Mouse (Mus musculus): ENCODE results near the gene Naa20.
"Not testable (repeated sequence)": the region's sequence is repeated elsewhere in the genome, so short reads cannot be mapped to it uniquely, and the experiment has no call there.

Gene Naa20

DNA sequence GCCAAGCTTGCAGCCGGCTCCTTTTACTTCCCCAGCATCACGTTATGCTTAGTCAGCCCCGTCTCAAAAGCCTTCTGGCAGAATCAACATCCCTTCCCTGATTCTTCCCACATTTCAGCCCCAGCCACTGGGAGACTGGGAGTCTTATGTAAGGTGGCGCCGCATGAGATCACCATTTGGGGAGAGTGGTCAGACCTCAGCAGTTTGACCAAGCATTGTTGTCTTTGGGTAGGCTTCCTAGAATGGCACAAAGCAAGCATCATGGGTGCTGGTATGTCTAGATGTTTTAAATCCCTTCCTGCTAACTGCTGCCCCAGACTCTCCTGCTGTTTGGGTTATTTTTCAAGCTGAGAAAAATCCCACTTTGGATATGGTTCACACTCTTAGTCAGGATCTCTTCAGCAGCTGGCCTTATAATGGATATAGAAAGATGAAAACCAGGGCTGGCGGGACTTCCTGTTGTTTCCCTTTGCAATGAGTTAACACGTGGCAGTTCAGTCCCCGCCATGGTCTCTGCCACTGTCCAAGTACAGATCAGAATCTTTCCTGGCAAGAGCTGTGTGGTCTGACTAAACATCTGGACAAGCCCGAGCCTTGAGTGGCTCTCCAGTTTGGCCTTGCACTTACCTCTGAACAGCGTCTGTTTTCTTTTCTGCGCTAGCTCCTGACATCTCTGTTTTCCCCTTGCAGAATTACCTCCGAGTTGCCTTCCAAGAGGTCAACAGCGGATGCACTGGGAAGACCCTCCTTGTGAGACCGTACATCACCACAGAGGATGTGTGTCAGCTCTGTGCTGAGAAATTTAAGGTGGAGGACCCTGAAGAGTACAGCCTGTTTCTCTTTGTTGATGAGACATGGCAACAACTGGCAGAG lies 16.8 kb upstream of the Naa20 start:
- DNase-seq (ENCODE audit: low spot score in 2 of 2), result no peak

DNA sequence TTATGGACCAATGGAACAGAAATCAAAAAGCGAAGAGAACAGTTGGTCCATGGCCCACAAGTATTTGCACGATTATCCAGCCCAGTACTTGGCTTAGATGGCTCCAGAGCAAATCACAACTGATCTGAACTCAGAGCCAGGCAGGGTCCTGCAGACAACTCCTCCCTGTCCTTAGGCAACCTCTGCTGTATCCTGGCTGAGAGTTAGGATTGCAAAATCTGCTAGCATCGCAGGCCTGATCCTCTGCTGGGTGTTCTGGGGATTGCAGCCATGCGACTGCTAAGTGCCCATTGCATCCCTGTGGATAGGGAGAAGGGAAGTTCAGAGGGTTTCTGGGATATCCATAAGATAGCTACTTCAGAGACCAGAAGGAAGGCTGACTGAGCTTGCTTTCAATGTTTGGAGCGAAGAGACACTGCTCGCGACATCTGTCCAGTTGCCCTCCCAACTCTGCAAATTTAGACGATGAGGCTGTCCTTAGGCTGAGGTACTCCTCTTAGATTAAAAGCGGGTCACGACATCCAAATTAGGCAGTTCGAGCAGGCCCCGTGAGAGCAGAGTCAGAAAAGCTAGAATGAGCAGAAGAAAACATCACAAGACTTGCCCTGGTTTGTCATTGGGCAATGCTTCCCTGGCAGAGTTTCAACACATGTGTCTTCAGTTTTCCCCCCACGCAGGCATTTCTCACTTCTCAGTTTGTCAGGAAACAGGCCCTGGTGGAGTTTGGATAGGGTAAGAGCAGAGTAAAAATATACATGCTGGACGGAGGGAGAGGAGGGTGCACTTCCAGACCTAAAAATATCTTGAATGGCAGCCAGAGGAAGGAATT lies 13.7 kb upstream of the Naa20 start:
- no peak for DNase-seq (ENCODE audit: low spot score in 2 of 2)

DNA sequence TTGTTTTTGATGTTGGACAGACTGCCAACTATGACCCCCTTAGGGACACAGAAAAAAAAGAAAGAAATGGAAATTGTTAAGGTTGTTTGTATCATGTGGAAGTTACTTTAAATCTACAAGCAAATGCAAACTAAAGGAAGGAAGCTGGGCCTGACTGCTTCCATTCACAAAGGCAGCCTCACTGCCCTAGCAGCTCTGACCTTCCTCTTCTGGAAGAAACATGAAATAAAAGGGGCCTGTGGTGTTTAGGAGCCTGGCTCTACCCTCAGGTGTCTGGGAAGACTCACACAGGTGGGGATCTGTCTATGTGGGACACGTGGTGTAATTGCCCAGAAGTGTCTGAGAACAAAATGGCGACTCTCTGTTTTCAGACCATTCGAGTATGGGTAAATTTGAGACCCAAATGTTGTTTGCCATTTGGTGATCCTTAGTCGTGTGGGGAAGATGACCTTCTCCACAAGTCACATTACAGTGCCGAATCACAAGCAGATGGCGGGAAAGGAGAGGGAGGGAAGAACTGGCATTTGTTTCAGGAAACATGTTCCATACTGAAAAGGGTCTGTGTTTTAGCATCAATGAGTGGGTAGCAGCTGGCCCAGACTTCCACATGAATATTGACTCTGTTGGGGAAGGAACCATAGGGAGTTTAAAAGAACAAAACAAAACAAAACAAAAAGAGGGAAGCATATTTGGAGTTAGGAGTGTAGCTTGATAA lies 13.0 kb upstream of the Naa20 start:
- DNase-seq (ENCODE audit: low spot score in 2 of 2), result no peak

DNA sequence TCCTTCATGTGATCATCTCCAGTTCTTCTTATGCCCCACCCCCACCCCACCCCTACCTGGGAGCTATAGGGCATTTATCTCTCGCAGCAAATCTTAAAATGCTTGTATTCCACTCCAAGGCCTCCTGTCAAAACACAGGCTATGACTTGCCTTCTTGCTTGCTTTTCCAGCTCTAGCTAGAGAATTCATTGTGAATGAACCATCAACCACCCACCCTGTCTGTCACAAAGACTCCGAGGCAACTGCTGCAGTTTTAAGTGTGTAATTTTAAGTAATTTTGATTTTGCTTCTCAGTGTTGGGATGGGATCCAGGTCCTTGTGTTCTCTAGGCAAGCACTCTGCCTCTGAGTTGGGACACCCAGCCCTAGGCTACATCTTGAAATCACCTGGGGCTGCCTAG lies 11.3 kb upstream of the Naa20 start:
- no peak for DNase-seq (ENCODE audit: low spot score in 2 of 2)

DNA sequence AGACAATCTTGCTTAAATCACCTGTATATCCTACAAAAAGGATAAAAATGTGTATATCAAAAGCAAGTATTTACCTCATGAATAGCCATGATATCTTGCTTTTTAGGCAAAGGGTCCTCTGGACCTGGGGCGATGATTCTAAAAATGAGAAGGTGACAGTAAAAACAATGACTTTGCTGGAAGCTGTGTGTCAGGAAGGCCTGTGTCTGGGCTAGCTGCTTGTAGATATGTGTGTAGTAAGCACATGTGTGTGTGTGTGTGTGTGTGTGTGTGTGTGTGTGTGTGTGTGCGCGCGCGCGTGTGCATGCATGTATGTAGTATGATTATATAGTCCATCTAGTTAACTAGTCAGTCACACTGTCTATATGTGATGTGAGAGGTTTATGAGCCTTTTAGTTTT lies 8.1 kb upstream of the Naa20 start:
- DNase-seq (ENCODE audit: low spot score in 2 of 2), result no peak

DNA sequence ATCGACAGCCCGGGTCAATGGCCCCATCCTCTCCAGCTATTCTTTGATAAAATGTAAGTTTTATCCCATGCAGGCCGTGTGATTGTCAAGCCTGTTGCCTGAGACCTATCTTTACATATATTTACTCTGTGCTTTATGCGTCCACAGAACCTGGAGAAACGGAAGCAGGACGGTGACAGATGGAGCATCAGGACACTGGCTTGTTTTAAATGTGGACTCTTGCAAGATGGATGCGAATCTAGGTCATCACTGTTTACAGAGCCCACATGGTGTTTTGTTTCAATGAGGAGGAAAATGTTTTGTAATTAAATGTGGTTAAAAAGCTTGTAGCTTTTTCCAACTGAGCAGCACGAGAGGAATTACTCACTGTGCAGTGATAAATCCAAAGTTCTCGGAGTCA lies 3.8 kb upstream of the Naa20 start:
- DNase-seq (ENCODE audit: low spot score in 2 of 2), result no peak

DNA sequence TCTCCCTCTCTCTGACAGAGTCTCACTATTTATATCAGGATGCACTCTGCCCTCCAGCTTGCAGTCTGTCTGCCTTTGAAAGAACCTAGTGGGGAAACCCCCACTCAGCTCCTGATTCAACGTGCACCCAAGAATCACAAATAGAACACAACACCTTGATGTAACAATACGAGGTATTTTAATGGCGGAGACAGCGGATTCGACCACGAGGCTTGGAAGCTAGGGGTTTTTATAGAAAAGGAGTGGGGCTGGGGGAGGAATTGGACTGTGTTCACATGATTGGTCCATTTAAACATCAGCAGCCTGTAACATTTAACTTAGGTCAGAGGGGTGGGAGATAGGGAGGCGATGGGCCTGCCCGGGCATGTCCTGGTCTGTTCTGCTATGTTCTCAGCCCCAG lies 1.6 kb upstream of the Naa20 start:
- not testable (repeated sequence) for DNase-seq (ENCODE audit: low spot score in 2 of 2)

DNA sequence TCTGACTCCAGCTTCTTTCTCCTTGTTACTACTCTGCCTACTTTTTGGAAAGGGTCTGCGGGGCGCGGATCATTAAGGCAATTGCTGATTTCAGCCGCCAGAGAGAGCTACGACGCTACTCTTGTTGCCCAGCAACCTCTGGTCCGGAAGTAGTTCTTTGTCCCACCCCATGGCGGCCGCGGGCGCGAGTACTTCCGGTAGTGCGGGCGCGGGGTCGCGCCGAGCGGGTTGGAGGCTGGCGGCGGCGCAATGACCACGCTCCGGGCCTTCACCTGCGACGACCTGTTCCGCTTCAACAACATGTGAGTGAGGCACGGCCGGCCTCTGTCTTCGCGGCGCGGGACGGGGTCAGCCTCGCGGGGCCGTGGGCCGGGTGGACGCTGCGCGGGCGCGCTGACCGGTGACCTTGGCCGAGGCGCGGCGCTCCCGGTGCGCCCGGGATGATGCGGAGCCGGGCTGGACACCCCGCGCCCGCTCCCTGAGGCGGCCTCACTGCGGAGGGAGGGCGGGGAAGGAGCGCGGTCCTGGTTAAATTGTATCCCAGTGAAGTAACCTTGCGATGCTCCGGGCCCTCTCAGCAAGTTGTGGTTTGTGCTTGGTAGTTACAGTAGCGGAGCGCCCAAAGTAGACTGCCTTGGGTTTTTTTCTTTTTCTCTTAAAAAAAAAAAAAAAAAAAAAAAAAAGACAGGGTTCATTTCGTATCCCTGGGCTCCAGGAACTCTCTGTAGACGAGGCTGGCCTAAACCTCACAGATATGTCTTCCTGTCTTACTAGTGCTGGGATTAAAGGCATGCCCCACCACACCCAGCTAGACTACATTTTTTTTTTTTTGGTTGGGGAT lies 1.4 kb downstream of the Naa20 start:
- DNase-seq (ENCODE audit: low spot score in 2 of 2), result peak; percentile 80 to 85

DNA sequence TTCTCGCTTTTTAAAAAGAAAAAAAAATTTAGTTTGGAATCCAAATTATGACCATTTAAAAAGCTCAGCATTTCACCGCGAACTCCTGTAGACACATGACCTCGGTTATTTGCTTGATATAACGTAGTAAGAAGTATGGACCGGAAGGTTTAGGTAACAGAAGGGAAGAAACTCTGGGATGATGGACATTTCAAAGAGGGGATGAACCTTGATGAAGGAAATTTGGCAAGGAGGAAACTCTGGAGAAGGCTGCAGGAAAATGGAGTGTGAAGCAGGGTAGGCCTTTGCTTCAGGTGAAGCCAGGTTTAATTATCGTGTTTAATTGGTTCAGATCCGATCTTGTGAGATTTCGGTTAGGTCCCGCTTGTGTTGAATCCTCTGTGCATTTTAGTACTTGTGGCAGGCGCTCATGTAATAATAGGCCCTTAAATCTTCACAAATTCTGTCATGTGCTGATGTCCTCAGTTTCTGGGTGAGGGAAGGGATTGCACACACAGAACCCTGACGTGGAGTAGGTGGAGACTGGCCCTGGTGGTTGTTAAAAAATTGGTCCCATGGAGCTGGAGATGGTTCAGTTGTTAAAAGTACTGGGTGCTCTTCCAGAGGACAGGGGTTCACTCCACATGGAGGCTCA lies 2.2 kb downstream of the Naa20 start:
- DNase-seq (ENCODE audit: low spot score in 2 of 2), result no peak

DNA sequence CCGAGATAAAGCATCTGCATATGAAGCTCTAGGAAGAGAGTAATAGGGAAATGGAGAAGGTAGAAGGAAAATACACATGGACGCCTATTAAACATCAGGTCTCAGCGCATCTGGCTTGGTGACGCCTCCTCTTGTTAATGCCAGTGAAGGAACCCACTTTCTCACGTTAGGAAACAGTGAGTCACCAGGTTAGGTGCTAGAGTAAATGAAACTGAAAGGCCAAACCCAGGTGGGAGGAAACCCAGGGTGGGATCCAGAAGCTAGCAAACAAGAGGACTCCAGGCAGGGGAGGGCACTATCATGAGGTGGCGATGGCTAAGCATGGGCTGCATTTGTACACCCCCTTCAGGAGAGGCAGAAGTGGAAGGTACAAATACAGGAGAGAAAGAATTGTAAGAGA lies 3.3 kb downstream of the Naa20 start:
- DNase-seq (ENCODE audit: low spot score in 2 of 2), result peak; percentile 31 to 42

DNA sequence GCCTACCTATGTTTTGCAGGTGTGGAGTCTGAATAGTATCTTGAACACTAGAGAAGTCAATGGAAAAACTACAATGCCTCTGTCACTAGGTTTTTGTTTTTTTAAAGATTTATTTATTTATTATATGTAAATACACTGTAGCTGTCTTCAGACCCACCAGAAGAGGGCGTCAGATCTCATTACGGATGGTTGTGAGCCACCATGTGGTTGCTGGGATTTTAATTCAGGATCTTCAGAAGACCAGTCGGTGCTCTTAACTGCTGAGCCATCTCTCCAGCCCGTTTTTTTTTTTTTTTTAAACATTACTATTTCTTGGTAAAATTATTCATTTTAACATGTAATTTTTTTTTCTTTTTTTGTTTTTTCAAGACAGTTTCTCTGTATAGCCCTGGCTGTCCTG lies 4.0 kb downstream of the Naa20 start:
- DNase-seq (ENCODE audit: low spot score in 2 of 2), result not testable (repeated sequence)

DNA sequence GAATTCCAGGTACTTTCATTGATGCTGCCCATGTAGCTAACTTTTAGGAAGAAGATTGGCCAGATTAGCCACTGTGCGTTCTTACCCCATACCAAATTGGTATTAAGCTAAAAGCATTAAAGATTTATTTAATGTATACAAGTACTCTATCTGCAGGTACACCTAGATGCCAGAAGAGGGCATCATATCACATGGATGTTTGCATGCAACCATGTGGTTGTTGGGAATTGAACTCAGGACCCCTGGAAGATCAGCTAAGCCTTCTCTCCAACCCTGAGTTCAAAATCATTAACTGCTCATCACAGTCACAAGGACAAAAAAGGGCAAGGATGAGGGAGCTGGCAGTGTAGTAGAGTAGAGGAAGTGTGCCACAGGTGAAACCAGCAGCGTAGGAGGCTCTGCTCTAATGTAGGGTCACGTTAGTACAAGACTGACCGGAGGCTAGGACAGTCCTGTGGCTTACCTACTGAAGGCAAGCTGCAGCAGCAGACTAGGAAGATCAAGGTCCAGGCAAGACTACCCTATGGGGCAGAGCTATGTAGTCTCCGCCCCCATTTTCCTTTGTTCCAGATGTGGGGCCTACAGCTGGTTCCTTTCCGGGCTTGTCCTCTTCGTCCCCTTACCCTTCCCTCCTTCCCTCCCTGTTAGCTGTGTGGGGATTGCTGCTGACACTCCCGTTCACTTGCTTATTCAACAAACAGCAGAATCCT lies 19.2 kb downstream of the Naa20 start:
- no peak for DNase-seq (ENCODE audit: low spot score in 2 of 2)

DNA sequence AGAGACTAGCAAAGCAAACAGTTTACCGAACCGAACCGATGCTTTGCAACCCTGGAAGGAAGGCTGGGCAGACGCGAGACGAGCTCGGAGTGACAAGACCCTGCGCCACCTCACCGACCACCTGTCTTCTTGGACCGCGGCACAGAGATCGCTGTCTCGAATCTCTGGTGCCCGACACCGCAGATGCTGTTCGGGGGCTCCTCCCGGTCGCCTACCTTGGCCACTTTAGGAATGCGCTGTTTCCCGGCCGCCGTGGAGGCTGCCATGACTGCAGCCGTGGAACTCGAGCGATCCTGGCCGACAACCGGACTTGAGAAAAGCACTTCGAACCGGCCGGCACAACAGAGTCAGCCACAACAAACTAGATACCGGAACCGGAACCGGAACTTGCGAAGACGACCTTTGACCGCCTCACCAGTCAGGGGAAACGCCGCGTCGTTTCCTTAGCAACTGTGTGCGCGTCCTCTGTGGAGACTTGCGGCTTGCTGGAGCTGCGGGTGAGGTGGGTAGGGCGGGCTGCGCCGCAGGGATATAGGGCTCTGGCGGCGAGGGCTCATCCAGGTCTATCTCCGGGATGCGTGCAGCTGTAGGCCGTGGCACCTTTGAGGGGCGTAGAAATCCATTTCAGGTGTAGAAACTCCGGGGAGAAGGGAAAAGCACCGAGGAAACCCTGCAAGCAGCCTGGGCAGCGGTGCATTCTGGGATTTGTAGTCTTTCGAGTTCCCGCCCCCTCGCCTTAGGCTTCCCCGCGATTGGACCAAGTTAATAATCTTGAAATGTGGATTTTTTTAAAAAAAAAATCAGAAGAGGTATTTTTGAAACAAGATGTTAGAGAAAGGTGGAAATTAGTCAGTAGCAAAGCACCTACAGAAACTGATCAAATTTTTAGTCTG lies 32.7 kb downstream of the Naa20 start, which contains the start of the genes Cfap61 and Crnkl1:
TSS of gene Cfap61 (plus strand) at position 446 of the 893 bp plus-strand sequence.
TSS of gene Crnkl1 (minus strand) at position 676 of the 893 bp plus-strand sequence.
- DNase-seq (ENCODE audit: low spot score in 2 of 2), result peak; percentile 94

DNA sequence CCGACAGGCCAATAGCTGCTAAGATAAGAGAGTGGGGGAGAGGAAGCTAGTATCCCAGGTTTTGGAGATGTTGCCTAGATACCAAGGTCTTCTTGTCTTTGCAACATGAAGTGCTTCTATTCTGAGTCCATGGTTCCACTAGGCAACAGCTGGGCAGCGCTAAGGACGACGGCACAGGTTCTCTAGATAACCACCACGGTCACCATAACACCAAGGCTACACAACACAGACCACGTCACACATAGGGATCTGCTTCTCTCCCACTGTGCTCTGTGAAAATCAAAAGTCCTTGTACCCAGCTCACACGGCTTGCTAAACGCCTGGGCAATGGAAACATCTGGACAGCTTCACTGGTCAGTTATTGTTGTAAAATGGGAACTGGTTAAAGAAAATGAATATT lies 35.1 kb downstream of the Naa20 start:
- DNase-seq (ENCODE audit: low spot score in 2 of 2), result no peak

DNA sequence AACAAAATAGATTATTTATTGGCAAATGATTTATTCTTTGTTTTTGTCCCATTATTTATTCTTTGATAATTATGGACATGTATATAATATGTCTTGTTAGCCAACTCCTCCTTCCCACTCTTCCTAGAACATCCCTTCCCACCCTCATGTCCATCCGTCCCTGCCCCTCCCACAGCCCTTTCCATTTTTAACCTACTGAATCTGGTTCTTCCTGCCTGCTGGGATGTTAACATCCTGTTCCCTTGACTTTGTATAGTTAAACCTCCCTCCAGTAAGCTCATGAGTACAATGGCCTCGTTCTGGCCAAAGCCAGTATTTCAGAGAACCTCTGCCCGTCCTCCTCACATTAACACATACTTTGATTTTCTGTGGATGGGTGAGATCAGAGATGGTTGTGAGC lies 39.5 kb downstream of the Naa20 start:
- DNase-seq (ENCODE audit: low spot score in 2 of 2), result no peak

DNA sequence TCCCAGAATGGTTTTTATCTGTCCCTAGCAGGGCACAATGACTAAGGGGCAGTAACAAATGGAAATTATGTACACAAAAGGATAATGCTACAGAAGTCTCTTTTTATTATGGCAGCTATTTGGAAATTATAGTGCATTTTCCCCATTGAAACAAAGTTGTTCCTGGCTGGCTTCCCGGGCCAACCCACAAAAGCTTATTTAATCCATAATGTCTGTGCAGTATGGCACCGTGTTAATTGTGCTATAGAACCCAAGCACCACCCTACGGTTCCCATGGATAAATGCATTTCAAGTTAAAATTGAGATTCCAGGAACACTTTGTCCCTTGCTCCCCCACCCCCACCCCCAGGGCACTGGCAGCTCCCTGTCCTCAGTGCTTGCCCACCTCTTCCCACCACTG lies 42.4 kb downstream of the Naa20 start:
- DNase-seq (ENCODE audit: low spot score in 2 of 2), result no peak

DNA sequence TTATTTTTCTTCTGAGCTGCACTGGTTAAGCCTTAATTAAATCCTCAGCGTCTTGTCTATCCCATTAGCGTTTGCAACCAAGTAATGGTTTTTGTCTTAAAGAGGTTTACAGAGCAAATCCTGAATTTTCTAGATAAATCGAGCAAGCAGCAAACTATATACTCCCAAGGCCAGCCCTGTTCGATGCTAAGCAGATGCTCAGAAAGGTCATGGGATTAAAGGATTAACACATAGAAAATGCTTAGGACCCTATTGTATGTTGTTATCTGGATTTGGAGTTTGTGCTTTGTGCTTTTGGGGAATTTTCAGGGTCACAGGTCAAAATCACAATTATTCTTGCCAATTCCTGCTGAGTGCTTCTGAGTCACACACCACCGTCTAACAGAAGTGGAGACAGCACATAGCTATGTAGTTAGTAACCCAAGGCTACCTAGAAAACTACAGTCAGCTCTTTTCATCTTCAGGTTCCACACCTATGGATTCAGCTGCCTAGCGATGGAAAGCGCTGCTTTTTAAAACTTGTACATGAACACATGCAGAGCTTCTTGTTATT lies 46.6 kb downstream of the Naa20 start:
- DNase-seq (ENCODE audit: low spot score in 2 of 2), result no peak

DNA sequence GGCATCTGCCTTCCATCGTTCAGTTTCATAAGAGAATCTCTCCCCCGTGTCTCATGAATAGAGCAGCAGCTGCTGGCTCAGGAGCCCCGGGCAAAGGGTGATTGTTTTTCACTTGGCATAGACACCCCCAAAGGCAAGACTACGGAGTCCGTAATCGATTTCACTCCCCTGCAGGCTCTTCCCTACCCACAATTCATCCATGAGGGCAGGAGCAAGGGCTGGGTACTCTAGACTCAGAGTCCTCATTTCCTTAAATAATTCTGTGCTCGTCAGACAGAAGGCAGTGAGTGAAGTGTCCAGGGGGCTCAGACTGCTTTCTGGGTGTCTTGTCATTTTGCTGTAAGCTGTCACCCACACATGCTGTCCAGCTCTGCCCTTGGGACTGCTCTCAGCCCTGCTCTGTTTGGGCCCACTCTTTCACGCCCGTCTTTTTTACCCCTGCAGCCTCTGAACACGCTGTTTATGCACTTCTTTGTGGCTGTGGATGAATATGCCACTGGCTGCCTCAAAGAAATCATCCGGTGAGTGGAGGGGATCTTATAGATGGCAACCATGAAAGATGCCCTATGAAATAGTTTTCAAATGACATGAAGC lies 47.7 kb downstream of the Naa20 start:
- no peak for DNase-seq (ENCODE audit: low spot score in 2 of 2)
